Mouse (Mus musculus) thymus, adult 2 months (tissue): ENCODE measurements around the gene Kif21a.

Experiments
- CTCF ChIP-seq: fragments of 200-500 bp; IDR thresholded peaks from 2 replicates; pipeline ENCODE4 v1.5.1; 2012; ENCODE audit warnings: mild to moderate bottlenecking, control low read depth, low read length, moderate library complexity, borderline replicate concordance; ENCODE audit not compliant: control insufficient read depth, poor library complexity, insufficient read depth; ENCODE audit errors: extremely low read depth
- POLR2A ChIP-seq: fragments of 200-500 bp; IDR thresholded peaks from 2 replicates; pipeline ENCODE4 v1.6.1; 2012; ENCODE audit warnings: mild to moderate bottlenecking, low read length, control low read depth, moderate library complexity; ENCODE audit not compliant: control insufficient read depth, poor library complexity, insufficient read depth; ENCODE audit errors: extremely low read depth

GRCm38 (mm10) chr15:90963320-90963719, 86.4 kb downstream of the Kif21a start:
- TF ChIP-seq CTCF (no peak), POLR2A (no peak)
